Mouse (Mus musculus): ENCODE data around the gene Tet3. TPM values are rescaled to one million over a fixed set of nuclear protein-coding genes. Genes with fewer than 3 reads are reported as not detected.

The Tet3 gene
- polyA plus RNA-seq, 1 experiment, result 65.6 TPM

DNA sequence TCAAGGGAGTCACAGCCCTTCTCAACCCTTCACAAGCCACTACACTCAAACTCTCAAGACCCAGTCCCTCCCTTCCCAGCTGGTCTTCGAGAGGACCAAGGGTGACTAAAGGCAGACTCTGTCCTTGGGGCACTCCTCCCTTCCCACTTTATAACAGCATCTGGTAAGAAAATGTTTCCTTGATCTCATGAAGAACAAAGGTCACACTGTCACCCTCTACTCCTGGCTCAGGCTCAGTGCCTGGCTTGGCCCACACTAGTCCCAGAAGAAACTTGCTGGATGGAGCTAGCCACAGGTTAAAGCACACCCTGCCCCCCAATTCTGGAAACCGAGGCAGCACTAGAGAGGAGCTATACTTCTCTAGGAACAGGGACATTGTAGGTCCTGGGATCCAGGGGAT lies 13.1 kb downstream of the Tet3 start:
- TF ChIP-seq POLR2A (IDR thresholded peaks at IDR 0.05; ENCODE audit: insufficient read depth, low read depth, low read length) (no peak), CTCF (IDR thresholded peaks at IDR 0.05; ENCODE audit: insufficient read depth, low read depth, low read length) (no peak)
- Histone ChIP-seq H3K27ac (ENCODE audit: insufficient read depth, low read depth, low read length) (no peak overlapping the region), H3K4me1 (ENCODE audit: control insufficient read depth, insufficient read depth, low read length) (peaks cover 18% of the 10 kb centered on the region), H3K4me3 (ENCODE audit: insufficient read depth, low read depth, low read length) (no peak overlapping the region)
- 90% methylated on average over 2 of the region's 2 CpGs for WGBS

GRCm38 (mm10) chr6:83443441-83444340 lies 15.2 kb downstream of the Tet3 start:
- H3K27ac ChIP-seq (ENCODE audit: insufficient read depth, low read depth, low read length), result 0 out of 2 replicates have a peak overlapping the region, but pooled peaks have one; percentile 31
- peaks cover 31% of the 10 kb centered on the region for H3K4me1 ChIP-seq (ENCODE audit: control insufficient read depth, insufficient read depth, low read length)
- no peak for TF ChIP-seq POLR2A (IDR thresholded peaks at IDR 0.05; ENCODE audit: insufficient read depth, low read depth, low read length)
- TF ChIP-seq CTCF (IDR thresholded peaks at IDR 0.05; ENCODE audit: insufficient read depth, low read depth, low read length), result no peak
- 13% methylated on average over 13 of the region's 13 CpGs for WGBS
- H3K4me3 ChIP-seq (ENCODE audit: insufficient read depth, low read depth, low read length), result 0 out of 2 replicates have a peak overlapping the region, but pooled peaks have one; percentile 2

GRCm38 (mm10) chr6:83442639-83443038 lies 16.2 kb downstream of the Tet3 start:
- peak overlapping the region; percentile 92 for H3K4me3 ChIP-seq (ENCODE audit: insufficient read depth, low read depth, low read length)
- peaks cover 39% of the 10 kb centered on the region for H3K4me1 ChIP-seq (ENCODE audit: control insufficient read depth, insufficient read depth, low read length)
- H3K27ac ChIP-seq (ENCODE audit: insufficient read depth, low read depth, low read length), result peak overlapping the region; percentile 9; the same call in 1 of the 2 replicates
- 25% methylated on average over 3 of the region's 3 CpGs for WGBS
- TF ChIP-seq CTCF (IDR thresholded peaks at IDR 0.05; ENCODE audit: insufficient read depth, low read depth, low read length), result no peak
- TF ChIP-seq POLR2A (IDR thresholded peaks at IDR 0.05; ENCODE audit: insufficient read depth, low read depth, low read length), result no peak

DNA sequence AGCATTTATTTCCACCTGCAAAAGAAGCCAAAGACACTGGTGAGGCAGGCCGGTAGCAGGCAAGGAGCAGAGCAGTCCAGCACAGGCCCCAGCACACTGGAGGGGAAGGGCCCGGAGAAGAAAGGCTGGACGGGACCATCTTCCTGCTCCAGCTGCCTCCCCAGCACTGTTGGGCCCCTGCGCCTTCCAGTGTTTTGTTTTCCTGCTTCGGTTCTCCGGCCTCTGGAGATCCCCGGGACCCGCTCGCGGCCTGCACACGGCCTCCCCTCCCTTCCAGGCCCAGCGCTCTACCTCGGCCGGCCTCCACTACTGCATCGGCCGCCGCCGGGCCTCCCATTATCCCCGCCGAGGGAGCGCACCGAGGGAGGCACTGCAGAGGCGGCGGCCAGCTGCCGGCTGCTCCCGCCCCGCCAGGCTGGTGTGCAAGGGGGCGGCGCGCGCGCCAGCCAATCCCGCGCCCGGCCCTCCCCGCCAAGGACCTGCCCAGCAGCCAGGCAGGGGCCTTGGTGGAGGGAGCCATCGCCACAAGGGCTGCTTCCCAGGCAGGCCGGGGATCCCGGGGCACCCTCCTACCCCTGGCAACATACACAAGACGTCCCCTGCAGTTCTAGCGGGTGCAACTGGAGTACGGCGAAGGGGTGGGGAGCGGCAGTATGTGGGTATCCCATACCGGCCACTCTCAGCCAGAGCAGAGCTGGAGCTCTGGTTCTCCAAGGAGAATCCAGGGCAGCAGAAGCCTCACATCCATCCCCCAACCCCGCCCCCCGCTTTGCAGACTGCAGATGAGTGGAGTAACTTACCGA lies 17.4 kb downstream of the Tet3 start:
- WGBS, result under 1% methylated on average over 48 of the region's 48 CpGs
- H3K4me1 ChIP-seq (ENCODE audit: control insufficient read depth, insufficient read depth, low read length), result peaks cover 44% of the 10 kb centered on the region
- TF ChIP-seq CTCF (IDR thresholded peaks at IDR 0.05; ENCODE audit: insufficient read depth, low read depth, low read length) (no peak), POLR2A (IDR thresholded peaks at IDR 0.05; ENCODE audit: insufficient read depth, low read depth, low read length) (peak; percentile 85)
- peak overlapping the region; percentile 92 for H3K4me3 ChIP-seq (ENCODE audit: insufficient read depth, low read depth, low read length)
- peak overlapping the region; percentile 98 for H3K27ac ChIP-seq (ENCODE audit: insufficient read depth, low read depth, low read length)

DNA sequence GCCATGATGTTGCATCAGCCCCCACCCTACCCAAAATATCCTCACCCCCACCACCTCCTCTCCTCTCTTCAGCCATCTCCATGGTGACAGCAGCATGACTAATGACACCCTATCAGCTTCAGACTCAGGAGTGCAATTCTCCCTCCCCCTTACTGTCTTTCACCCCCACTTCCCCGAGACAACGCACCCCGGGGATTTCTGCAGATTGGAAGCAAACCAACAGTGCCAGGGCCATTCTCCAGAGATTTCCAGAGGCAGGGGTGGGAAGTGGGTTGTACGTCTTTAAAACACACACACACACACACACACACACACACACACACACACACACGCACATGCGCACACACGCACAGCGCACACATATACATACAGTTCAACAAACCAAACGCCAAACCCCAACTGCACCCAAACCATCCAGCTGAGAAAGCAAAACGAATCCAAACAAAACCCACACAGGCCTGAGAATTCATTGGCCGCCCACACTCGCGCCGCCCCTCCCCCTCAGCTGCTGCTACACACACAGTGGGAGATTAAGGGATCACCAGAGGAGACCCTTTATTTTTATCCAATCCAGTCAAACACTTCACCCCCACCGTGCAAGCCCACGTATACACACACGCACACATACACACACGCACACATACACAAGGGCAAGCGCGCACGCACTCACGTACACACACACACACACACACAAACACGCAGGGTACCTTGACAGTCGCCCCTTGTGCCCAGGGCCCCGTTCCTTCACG lies 18.2 kb downstream of the Tet3 start:
- peak overlapping the region; percentile 92 for H3K4me3 ChIP-seq (ENCODE audit: insufficient read depth, low read depth, low read length)
- under 1% methylated on average over 26 of the region's 26 CpGs for WGBS
- TF ChIP-seq POLR2A (IDR thresholded peaks at IDR 0.05; ENCODE audit: insufficient read depth, low read depth, low read length) (no peak; the same call in 1 of the 2 replicates), CTCF (IDR thresholded peaks at IDR 0.05; ENCODE audit: insufficient read depth, low read depth, low read length) (no peak)
- peak overlapping the region; percentile 98 for H3K27ac ChIP-seq (ENCODE audit: insufficient read depth, low read depth, low read length)
- H3K4me1 ChIP-seq (ENCODE audit: control insufficient read depth, insufficient read depth, low read length), result peaks cover 51% of the 10 kb centered on the region

GRCm38 (mm10) chr6:83440197-83440509 lies 18.7 kb downstream of the Tet3 start:
- Histone ChIP-seq H3K27ac (ENCODE audit: insufficient read depth, low read depth, low read length) (peak overlapping the region; percentile 87), H3K4me3 (ENCODE audit: insufficient read depth, low read depth, low read length) (peak overlapping the region; percentile 92), H3K4me1 (ENCODE audit: control insufficient read depth, insufficient read depth, low read length) (peaks cover 53% of the 10 kb centered on the region)
- TF ChIP-seq CTCF (IDR thresholded peaks at IDR 0.05; ENCODE audit: insufficient read depth, low read depth, low read length) (no peak), POLR2A (IDR thresholded peaks at IDR 0.05; ENCODE audit: insufficient read depth, low read depth, low read length) (no peak)
- WGBS, result 9% methylated on average over 3 of the region's 3 CpGs

DNA sequence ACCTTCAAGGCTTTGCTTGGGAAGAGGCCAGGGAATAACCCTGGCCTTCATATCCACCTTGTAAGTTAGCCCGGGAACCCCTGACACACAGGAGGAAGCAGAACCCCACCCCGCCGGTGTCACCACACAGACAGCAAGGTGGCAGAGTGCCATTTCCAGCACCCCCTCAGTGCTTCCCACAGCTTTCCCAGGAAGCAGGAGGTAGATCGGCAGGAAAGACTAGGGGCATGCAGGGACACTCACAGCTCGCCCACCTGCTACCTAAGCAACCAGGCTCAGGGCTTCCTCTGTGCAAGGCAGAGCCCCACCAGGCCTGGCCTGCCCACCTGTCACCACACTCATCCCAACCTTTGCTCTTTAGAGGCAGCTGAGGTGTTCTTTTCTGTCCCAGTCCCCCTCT lies 19.1 kb downstream of the Tet3 start:
- no peak for TF ChIP-seq CTCF (IDR thresholded peaks at IDR 0.05; ENCODE audit: insufficient read depth, low read depth, low read length)
- no peak for TF ChIP-seq POLR2A (IDR thresholded peaks at IDR 0.05; ENCODE audit: insufficient read depth, low read depth, low read length)
- 8% methylated on average over 5 of the region's 5 CpGs for WGBS
- Histone ChIP-seq H3K4me1 (ENCODE audit: control insufficient read depth, insufficient read depth, low read length) (peaks cover 55% of the 10 kb centered on the region), H3K27ac (ENCODE audit: insufficient read depth, low read depth, low read length) (peak overlapping the region; percentile 87), H3K4me3 (ENCODE audit: insufficient read depth, low read depth, low read length) (peak overlapping the region; percentile 92)

- H3K4me3 ChIP-seq (ENCODE audit: insufficient read depth, low read depth, low read length), result peak overlapping the region; percentile 92
- H3K4me1 ChIP-seq (ENCODE audit: control insufficient read depth, insufficient read depth, low read length), result peaks cover 57% of the 10 kb centered on the region
- TF ChIP-seq POLR2A (IDR thresholded peaks at IDR 0.05; ENCODE audit: insufficient read depth, low read depth, low read length), result no peak
- no peak for TF ChIP-seq CTCF (IDR thresholded peaks at IDR 0.05; ENCODE audit: insufficient read depth, low read depth, low read length)
- H3K27ac ChIP-seq (ENCODE audit: insufficient read depth, low read depth, low read length), result peak overlapping the region; percentile 87
- WGBS, result 20% methylated on average over 13 of the region's 13 CpGs
These were observed 19.6 kb downstream of the Tet3 start for GRCm38 (mm10) chr6:83439119-83439767.
